Mouse (Mus musculus): ENCODE results near the gene Fbxw9.
"Not testable (repeated sequence)": the region's sequence is repeated elsewhere in the genome, so short reads cannot be mapped to it uniquely, and the experiment has no call there.

Gene Fbxw9

DNA sequence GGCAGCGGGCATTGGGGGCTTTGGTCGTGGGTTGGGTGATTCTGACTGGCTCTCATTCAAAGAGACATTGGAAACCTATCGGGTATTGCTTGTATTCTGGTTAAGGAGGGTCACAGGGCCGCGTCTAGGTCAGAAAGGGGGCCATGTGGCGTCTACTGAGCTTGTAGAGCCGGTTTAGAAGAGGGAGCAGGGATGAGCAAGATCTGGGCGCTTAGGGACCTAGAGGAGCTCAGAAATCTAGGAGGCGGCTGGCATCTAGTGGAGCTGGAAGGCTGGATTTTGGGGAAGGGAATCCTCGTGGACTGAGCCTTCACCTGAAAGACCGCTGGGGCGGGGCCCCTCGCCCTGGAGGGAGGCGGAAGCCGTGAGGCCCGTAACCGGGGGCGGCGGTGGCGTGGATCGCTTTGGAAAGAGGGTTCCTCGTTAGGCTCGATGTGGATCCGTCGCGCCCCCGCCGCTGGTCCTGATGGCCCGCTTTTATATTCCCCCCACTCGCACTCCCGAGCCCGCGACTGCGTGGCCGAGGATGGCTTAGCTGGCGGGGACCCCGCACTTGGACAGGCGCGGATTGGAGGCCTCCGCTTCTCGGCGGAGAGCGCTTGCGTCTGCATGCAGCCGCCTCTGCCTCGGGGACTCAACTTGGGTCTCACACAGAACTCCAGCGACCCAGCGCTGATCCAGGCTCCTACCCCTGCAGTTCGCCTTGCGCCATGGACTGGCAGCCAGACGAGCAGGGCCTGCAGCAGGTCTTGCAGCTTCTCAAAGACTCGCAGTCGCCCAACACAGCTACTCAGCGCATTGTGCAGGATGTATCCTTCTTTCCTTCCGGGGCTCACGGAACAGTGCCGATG is 21.9 kb upstream of the Fbxw9 start:
- DNase-seq, result peak; percentile 51

DNA sequence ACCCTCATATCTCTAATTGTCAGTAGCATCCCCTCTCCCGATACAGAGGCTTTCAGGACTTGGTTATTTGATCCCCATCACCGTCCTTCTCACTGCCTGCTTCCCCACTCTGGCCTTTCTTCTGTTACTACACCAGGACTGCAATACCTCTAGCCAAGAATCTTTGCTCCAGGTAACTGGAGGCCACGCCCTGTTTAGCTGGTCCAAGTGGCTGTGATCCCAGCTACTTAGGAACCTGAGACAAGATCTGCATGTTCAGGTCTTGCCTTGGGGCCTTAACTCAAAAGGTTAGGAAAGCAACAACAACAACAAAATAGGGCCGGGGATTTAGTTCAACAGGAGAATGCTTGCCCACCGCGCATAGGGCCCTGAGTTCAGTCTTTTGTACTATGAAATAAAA is 16.2 kb upstream of the Fbxw9 start:
- DNase-seq, result no peak

DNA sequence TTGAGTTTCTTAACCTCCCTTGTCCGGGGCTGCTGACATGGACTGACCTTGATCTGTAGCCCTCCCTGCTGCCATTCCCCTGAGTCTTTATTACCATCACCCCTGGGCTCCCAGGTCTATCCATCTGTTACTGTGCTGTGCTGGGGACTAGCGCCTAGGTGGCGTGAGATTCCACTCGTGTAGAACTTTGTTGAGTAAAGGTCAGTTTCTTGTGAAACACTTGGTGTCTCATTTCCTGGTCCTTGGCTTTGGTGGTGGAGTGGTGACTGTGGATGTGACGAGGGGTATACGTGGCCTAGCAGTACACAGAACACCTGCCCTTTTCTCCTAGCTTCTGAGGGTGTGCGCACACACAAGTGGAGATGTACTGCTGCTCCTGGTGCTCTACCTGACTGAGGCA is 2.5 kb upstream of the Fbxw9 start:
- DNase-seq, result no peak

DNA sequence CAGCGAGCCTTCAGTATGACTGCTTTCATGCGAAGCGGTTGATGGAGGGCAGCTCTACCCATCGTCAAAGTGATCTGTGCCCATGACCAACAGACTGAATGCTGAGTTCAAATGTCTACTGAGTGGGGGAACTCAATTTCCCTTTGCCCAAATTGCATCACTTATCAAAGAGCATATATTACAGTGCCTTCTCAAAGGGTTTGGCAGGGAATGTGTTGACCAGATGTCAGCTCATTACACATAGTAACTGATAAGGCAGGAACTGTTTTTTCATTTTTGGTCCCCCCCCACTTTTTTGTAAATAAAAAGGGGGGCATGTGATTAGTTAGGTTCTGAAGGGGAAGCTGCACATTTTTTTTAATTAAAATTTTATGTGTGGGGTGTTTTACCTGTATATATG is 2.7 kb downstream of the Fbxw9 start:
- DNase-seq, result no peak

DNA sequence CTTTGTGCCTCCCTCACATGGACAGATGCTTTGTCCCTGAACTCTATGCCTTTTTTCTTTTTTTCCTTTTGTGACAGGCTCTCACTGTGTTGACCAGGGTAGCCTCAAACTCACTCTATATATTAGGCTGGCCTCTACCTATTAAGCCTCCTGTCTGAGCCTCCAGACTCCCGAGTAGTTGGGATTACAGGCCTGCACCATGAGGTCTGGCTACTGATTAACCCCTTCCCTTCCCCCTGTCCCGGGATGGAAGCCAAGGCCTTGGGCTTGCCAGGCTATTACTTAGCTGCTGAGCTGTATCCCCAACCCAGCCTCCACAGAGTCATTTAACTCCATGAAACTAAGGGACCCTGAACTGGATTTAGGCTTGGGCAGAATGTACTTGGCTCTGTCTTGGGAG is 5.4 kb downstream of the Fbxw9 start:
- no peak for DNase-seq

DNA sequence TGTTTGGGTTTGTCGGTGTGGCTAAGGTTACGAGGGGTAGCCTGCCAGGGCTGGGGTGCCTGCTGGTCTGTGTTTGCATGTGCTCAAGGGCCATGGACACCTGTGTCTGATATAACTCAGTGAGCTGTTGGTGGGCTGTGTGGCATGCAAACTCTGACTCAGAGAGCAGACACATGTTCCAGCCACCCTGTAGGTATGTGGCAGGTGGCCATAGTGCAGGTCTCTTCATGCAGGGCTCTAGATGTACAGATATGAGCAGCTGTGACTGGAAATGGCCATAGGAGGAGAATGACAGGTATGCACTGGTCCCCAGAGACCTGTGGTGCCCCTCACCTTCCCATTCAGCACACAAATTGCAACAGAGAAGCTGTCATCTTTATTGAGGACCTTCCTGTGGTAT is 7.3 kb downstream of the Fbxw9 start:
- DNase-seq, result no peak

DNA sequence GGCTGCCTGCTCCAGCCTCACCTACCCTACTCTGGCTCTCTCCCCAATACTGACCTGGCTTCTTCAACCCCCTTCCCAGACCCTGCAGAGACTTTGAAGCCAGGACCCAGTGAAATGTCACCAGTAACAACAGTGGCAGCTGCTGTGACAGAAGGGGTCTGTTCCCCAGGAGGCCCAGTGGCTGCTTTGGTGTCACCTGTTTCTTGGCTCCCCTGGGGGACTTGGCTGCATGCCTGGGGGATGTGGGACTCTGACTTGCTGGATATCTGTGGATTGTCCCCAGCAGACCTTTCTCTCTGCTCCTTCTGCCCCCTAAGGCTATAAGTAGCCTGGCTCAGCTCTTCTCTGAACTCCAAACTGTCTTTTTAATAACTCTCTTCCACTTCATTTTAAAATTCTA is 8.1 kb downstream of the Fbxw9 start, which contains the start of gene Gm5741:
Gene Gm5741 (minus strand): TSS at position 1 of the 400 bp plus-strand sequence.
- no peak for DNase-seq

DNA sequence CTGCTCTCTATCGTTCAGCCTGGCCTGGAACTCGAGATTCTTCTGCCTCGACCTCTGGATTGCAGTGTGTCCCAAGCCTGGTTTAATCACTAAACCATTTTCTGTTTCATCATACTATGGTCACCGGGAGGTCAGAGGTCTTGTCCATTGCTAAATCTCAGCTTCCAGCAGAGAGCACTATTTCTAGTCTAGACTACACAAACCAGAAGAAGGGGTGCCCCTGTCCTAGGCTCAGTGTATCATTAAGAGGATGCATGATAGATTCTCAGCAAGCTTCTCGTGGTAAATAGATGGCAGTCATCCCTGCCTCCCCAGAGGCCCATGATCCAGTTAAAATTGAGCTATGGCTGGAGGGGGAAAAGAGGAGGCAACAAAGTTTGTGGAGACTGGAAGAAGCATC is 11.2 kb downstream of the Fbxw9 start:
- no peak for DNase-seq

DNA sequence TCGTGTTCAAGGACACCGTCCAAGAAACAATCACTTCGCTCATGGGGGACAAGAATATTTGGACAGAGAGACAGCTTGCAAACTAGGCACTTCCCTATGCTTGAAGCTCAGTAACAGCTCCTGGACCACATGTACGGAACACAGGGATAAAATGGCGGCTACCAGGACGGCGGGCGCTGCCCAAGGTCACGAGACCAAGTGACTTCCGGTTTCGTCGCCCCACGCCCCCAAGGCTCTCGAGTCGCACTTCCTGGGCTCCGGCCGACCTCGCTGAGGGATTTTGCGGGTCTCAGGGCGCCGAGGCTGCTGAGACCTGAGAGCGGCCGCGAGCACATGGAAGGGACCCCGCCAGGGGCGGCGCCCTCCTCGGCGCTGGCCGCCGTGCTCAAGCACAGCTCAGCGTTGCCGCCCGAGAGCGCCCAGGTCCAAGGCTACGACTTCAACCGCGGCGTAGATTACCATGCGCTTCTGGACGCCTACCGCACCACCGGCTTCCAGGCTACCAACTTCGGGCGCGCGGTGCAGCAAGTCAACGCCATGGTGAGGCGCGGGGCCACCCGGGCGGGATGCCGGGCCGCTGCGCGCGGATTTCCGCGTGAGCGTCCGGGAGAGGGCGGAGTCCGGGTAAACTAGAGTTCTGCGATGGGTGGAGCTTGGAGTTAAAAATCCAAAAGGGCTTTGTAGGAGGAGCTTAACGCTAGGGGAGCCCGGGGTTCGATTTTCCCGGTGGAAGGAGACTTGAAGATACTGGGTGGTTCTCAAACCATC is 11.8 kb downstream of the Fbxw9 start, which contains the start of gene Dhps:
Gene Dhps (plus strand): TSS at position 244 of the 768 bp plus-strand sequence.
- DNase-seq, result peak; percentile 88

DNA sequence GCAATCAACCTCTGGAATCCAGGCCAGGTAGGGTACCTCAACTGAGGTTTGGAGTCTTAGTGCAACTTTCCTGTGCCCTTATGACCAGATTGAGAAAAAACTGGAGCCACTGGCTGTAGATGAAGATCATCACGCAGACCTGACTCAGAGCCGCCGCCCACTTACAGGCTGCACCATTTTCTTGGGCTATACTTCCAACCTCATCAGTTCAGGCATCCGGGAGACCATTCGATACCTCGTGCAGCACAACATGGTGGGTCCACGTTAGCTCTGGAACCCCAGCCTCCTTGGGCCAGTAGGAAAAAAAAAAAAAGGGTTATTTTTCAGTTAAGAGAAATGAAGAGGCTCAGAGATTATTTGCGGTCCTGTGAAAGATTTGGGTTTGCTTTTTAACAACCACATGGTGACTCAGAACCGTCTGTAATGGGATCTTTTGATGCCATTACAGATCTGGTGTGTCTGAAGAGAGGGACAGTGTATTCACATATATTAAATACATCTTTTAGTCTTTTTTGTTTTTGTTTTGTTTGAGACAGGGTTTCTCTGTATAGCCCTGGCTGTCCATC is 12.6 kb downstream of the Fbxw9 start:
- DNase-seq, result no peak

DNA sequence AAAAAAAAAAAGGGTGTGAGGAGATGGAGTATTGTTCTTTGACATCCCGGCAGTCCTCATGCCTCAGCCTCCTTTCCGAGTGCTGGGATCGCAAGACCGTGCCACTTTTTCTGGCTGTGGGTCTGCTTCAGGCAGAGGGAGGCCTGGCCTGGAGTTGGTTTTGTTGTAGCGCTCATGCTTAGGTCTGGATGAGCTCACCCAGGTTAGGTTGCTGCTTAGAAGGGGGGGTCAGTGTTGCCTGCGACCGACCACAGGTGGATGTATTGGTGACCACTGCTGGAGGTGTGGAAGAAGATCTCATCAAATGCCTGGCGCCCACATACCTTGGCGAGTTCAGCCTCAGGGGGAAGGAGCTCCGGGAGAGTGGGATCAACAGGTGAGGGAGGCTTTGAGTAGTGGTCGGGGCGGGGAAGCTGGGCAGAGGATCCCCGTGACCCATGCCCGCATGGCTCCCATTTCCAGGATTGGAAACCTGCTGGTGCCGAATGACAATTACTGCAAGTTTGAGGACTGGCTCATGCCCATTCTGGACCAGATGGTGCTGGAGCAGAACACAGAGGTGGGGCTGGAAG is 13.3 kb downstream of the Fbxw9 start:
- DNase-seq, result no peak

DNA sequence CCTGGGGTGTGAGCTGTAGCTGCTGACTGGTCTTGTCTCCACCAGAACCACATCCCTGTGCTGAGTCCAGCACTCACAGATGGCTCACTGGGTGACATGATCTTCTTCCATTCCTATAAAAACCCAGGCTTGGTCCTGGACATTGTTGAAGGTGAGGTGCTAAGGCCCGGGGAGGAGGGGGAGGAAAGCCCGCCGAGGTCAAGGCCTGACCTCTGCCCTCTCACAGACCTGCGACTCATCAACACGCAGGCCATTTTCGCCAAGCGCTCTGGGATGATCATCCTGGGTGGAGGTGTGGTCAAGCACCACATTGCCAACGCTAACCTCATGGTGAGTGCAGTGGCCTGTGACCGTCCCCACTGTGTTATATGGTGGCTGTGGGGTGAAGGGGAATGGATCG is 14.3 kb downstream of the Fbxw9 start:
- no peak for DNase-seq

DNA sequence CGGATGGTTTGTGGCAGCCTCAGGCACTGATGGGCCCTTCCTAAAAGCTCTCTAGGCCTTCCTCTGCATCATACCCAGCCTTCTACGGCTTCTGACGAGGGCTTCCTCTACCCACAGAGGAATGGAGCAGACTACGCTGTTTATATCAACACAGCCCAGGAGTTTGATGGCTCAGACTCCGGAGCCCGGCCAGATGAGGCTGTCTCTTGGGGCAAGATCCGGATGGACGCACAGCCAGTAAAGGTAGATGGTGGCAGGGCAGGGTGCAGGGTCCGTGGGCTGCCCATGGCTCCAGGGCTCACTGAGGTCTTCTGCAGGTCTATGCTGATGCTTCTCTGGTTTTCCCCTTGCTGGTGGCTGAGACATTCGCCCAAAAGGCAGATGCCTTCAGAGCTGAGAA is 14.8 kb downstream of the Fbxw9 start:
- DNase-seq, result no peak

DNA sequence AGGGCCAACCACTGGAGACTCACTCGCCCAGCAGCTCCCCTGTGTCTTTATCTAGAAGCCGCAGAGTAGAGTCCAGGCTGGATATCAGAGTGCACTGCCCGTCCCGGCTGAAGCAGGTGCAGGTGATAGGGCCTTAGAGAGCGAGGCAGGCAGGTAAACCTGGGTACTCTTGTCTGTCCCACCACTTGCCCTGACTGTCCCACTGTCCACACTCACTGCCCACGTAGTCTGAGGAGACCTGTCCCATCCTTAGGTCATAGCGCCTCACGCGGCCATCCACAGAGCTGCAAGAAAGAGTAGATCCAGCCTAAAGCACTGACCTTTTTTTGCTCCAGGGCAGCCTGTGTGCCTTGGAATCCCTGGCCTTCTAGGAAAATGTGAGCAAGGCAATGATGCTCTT is 16.1 kb downstream of the Fbxw9 start:
- no peak for DNase-seq

DNA sequence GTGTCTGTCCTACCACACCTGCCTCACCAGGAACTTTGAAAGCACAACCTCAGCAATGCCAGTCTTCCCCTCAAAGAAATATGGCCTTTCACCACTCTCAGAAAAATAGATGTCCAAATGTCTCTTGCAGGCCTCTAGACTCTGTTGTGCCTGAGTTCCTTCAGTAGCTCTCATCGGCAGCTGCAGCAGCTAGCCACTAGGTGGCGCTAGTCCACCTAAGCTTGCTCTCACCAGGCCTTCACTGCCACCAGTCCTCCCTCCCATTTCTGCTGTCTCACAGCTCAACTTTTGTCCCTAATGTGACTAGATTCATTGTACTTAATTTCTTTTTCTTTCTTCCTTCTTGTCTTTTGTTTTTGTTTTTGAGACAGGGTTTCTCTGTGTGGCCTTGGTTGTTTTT is 17.1 kb downstream of the Fbxw9 start:
- DNase-seq, result peak; percentile 75

DNA sequence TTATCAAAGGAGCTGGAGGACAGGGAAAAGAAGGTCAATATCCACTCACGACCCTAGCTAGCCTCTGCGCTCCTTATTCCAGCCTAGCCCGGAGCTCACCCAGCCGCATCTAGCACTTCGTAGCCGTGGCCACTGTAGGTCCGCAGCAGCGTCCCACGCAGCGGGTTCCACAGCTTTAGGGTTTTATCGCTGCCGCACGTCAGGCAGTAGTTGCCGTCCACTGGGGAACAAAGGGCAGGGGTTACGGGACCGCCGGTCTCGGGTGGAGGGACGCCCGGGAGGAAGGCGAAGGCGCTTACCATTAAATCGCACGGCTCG is 20.3 kb downstream of the Fbxw9 start:
- DNase-seq, result no peak

DNA sequence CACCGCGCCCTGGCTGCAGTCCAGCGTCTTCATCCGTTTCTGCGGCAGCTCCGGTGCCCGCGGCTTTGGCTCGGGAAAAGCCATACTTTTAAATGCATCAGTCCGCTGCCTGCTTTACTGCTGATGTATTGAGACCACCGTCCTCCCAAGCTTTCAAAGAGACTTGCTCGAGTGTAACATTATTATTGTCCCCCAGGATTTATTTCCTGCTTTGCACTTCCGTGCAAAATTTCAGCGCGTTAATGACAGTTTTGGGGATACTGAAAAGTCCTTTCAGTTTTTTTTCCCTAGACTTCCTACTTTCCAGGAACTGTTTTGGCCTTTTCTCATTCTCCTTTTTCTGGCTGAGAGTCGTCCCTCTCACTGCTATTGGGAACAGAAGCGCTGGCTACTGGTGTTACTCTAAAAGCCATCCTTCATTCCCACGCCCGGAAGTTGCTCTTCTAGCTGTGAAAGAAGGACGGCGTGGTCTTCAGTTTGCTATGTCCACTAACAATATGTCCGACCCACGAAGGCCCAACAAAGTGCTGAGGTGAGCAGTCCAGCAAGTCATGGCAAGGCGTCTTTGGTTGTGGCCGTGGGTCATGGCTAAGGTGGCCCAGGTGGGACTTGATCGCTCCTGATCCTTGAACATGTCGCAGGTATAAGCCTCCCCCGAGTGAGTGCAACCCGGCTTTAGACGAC is 20.8 kb downstream of the Fbxw9 start, which contains the start of gene Wdr83os:
Gene Wdr83os (plus strand): TSS at position 209 of the 684 bp plus-strand sequence.
- peak; percentile 66 for DNase-seq

DNA sequence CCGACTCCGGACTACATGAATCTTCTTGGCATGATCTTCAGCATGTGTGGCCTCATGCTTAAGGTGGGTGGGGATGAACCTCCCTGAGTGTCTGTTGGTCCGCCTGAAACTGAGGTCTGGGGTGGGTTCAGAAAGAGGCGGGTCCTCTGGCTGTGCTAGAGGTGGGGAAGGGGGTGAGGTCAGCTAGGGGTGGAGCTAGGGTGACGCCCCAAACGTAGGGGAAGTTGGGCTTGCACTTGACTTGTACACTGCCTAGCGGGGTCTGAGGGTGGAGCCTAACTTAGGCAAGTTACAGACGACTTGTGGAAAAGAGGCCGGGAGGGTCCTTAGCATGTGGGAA is 21.3 kb downstream of the Fbxw9 start, which contains the start of gene Wdr83:
Gene Wdr83 (minus strand): TSS at position 91 of the 340 bp plus-strand sequence.
- DNase-seq, result no peak

DNA sequence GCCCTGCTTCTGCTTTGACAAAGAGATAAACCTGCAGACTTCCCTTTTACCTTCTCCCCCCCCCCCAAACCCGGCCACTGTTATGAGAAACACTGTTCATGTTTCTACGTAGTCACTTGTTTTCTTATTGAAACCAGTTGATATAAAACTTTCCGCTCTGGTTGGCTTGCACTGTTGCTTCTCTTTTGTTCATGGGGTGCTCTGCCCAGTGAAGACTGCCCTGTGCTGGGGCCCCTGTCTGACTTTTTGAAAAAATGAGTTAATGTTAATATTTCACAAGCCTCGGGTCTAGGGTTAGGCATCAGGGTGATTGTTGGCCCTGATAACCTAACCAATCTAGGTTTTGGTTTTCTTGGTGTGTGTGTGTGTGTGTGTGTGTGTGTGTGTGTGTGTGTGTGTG is 22.3 kb downstream of the Fbxw9 start:
- not testable (repeated sequence) for DNase-seq

DNA sequence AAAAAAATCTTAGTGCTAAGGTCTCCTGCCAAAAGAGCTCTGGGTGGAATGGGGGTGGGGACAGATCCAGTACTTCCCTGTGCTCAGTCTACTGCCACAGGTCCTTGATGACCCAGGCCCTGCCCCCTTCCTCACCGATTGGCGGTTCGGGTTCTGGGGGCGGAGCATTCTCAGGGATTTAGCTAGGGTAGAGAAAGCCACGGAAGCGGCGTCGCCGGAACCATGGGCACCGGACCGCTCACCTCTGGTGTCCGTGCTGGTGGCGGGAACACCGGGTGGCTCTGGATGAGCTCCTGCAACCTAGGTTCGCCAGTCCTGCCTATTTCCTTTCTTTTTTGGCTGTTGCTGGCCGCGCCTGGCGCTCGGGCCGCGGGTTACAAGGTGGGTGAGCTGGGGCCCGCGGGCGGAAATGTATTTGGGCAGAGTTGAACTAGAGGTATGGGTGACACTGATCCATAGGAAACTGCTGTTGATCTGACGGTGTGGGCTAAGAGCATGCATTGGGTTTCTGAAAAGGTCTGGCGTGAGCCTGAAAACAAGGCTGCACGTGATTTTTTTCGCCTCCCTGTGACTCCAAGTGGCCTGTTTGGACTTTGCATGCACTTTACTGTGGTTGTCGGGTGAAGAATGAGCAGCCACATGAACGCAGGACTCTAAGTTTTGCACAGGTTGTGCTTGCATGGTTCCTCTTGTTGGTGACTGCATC is 23.4 kb downstream of the Fbxw9 start, which contains the start of gene Man2b1:
Gene Man2b1 (plus strand): TSS at position 163 of the 706 bp plus-strand sequence.
- DNase-seq, result peak; percentile 80

DNA sequence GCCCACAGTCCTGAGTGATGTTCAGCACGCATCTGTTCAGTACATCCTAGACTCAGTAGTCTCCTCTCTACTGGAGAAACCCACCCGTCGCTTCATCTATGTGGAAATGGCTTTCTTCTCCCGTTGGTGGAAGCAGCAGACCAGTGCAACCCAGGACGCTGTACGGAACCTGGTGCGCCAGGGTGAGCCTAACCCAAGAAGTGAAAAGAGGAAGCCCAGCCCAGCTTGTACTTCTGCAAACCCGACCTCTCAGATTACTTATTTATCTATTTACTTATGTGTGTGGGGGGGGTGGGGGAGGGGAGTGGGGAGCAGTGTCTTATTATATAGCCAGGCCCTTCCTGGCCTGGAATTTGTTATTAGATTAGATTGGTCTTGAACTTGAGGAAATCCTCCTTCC is 24.8 kb downstream of the Fbxw9 start:
- no peak for DNase-seq

DNA sequence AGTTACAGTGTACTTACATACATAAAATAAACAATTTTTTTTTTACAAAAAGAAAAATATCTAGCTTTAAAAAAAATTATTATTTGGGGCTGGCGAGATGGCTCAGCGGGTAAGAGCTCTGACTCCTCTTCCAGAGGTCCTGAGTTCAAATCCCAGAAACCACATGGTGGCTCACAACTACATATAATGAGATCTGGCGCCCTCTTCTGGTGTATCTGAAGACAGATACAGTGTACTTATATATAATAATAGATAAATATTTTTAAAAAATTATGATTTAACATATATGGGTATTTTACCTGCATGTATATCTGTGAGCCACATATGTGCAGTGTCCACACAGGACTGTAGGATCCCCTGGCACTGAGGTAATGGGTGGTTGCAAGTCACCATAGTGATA is 26.4 kb downstream of the Fbxw9 start:
- DNase-seq, result no peak
